Mouse (Mus musculus) adrenal gland, postnatal 14 days (tissue): ENCODE results near the gene Hist1h2be. TPM values are rescaled to one million over a fixed set of nuclear protein-coding genes. Genes with fewer than 3 reads are reported as not detected.

Experiments used
- microRNA-seq, 2 experiments: library from miRNA; unstranded; fragments of <30 nt; microRNA quantifications; one replicate each; pipeline ENCODE4 v1.2.0; 2021
- total RNA-seq: library from RNA; stranded (reverse); gene quantifications from 2 replicates; pipeline ENCODE4 v1.2.3, GENCODE M21; 2021

Hist1h2be gene
- total RNA-seq, 1 experiment from 2014 or later: 25.1 TPM

Small RNA genes within 50 kb of the gene (microRNA-seq; reads per million reads assigned to microRNA genes)
- gene Gm44297 (0 to 0.43 reads per million in 2 experiments), gene Gm44359 (0 reads per million in 2 experiments), gene Gm44394 (0 to 0.38 reads per million in 2 experiments)

Other genes starting within 250 kb of the Hist1h2be start
- 5.9 and 6.3 TPM in 2 replicates for gene Abt1, start 197.3 kb downstream of the Hist1h2be start, total RNA-seq
- gene Btn1a1, start 155.2 kb downstream of the Hist1h2be start, total RNA-seq: 0.19 TPM in 1 of 2 replicates, not detected in the other
- gene Btn2a2, start 132.3 kb downstream of the Hist1h2be start, total RNA-seq: not detected in 2 replicates
- gene Hist1h4h, start 90.1 kb downstream of the Hist1h2be start, total RNA-seq: 699 and 771 TPM in 2 replicates
- 182 and 192 TPM in 2 replicates for gene Hist1h2af, start 87.2 kb downstream of the Hist1h2be start, total RNA-seq
- gene Hist1h3g, start 85.7 kb downstream of the Hist1h2be start, total RNA-seq: 64.2 and 80.0 TPM in 2 replicates
- 18.0 and 26.2 TPM in 2 replicates for gene Hist1h2bh, start 77.7 kb downstream of the Hist1h2be start, total RNA-seq
- 72.3 and 84.2 TPM in 2 replicates for gene Hist1h3f, start 77.1 kb downstream of the Hist1h2be start, total RNA-seq
- gene Hist1h4f, start 69.5 kb downstream of the Hist1h2be start, total RNA-seq: 307 and 382 TPM in 2 replicates
- gene Hist1h1d, start 67.9 kb downstream of the Hist1h2be start, total RNA-seq: 19.2 and 24.2 TPM in 2 replicates
- gene Hist1h3e, start 58.8 kb downstream of the Hist1h2be start, total RNA-seq: 184 TPM in 2 replicates
- gene Hist1h2ae, start 49.9 kb downstream of the Hist1h2be start, total RNA-seq: 28.8 and 36.1 TPM in 2 replicates
- gene Hist1h2bg, start 49.7 kb downstream of the Hist1h2be start, total RNA-seq: 288 and 319 TPM in 2 replicates
- gene Hist1h2bf, start 46.9 kb downstream of the Hist1h2be start, total RNA-seq: 127 and 167 TPM in 2 replicates
- 12.6 and 14.1 TPM in 2 replicates for gene Hist1h2ad, start 46.7 kb downstream of the Hist1h2be start, total RNA-seq
- gene Hist1h3d, start 45.4 kb downstream of the Hist1h2be start, total RNA-seq: 27.2 and 39.2 TPM in 2 replicates
- 250 and 265 TPM in 2 replicates for gene Hist1h4d, start 39.5 kb downstream of the Hist1h2be start, total RNA-seq
- 139 and 157 TPM in 2 replicates for gene Hist1h1e, start 1.4 kb upstream of the Hist1h2be start, total RNA-seq
- gene Hist1h2ac, start 62.8 kb upstream of the Hist1h2be start, total RNA-seq: 6.6 and 8.0 TPM in 2 replicates
- 84.6 and 133 TPM in 2 replicates for gene Hist1h2bc, start 63.1 kb upstream of the Hist1h2be start, total RNA-seq
- gene Hist1h1t, start 74.7 kb upstream of the Hist1h2be start, total RNA-seq: 0.37 and 0.83 TPM in 2 replicates
- 161 and 165 TPM in 2 replicates for gene Hist1h4c, start 77.3 kb upstream of the Hist1h2be start, total RNA-seq
- 29.0 and 39.1 TPM in 2 replicates for gene Hfe, start 89.7 kb upstream of the Hist1h2be start, total RNA-seq
- gene Hist1h1c, start 117.7 kb upstream of the Hist1h2be start, total RNA-seq: 300 and 304 TPM in 2 replicates
- 82.5 and 109 TPM in 2 replicates for gene Hist1h3c, start 124.5 kb upstream of the Hist1h2be start, total RNA-seq
- 125 and 171 TPM in 2 replicates for gene Hist1h2bb, start 125.6 kb upstream of the Hist1h2be start, total RNA-seq
- 157 and 198 TPM in 2 replicates for gene Hist1h2ab, start 130.0 kb upstream of the Hist1h2be start, total RNA-seq
- gene Hist1h3b, start 131.1 kb upstream of the Hist1h2be start, total RNA-seq: 247 and 351 TPM in 2 replicates
- 217 and 308 TPM in 2 replicates for gene Hist1h4b, start 135.9 kb upstream of the Hist1h2be start, total RNA-seq
- 164 and 198 TPM in 2 replicates for gene Hist1h4a, start 140.1 kb upstream of the Hist1h2be start, total RNA-seq
- gene Hist1h3a, start 141.3 kb upstream of the Hist1h2be start, total RNA-seq: 183 and 216 TPM in 2 replicates
- gene Hist1h1a, start 142.5 kb upstream of the Hist1h2be start, total RNA-seq: 172 and 219 TPM in 2 replicates
- not detected in 2 replicates for gene Trim38, start 148.8 kb upstream of the Hist1h2be start, total RNA-seq
- 0.68 and 12.9 TPM in 2 replicates for gene Slc17a2, start 185.9 kb upstream of the Hist1h2be start, total RNA-seq
- gene Slc17a3, start 218.3 kb upstream of the Hist1h2be start, total RNA-seq: 0.38 and 4.4 TPM in 2 replicates
- gene Slc17a1, start 246.6 kb upstream of the Hist1h2be start, total RNA-seq: 1.1 TPM in 1 of 2 replicates, not detected in the other